Mouse (Mus musculus): ENCODE measurements at regions not wholly inside any gene's neighbourhood (a gene's known extent, or its start where the extent isn't known, plus 50 kb on each side); places are given as distances from the start of the nearest gene placed in this dataset.

GRCm38 (mm10) chr13:31681571-31681970, 56.0 kb downstream of the Foxf2 start:
- DNase-seq: no peak
- intact Hi-C loops (cut with DNase I): no loop called here

- intact Hi-C loops (cut with DNase I): no loop called here
- no peak for DNase-seq
These were observed 57.7 kb downstream of the Foxf2 start for GRCm38 (mm10) chr13:31683311-31683710.

GRCm38 (mm10) chr13:31688531-31688930, 62.9 kb downstream of the Foxf2 start:
- intact Hi-C loops (cut with DNase I): no loop called here
- DNase-seq: no peak

GRCm38 (mm10) chr13:31689317-31689716, 63.7 kb downstream of the Foxf2 start:
- DNase-seq: peak; percentile 13 to 19
- intact Hi-C loops (cut with DNase I): no loop called here

GRCm38 (mm10) chr13:31695725-31696124, 70.1 kb downstream of the Foxf2 start:
- DNase-seq: no peak
- intact Hi-C loops (cut with DNase I): no loop called here

- intact Hi-C loops (cut with DNase I): no loop called here
- DNase-seq: peak in 1 of 2 experiments; percentile 4
These were observed 78.6 kb downstream of the Foxf2 start for GRCm38 (mm10) chr13:31704199-31704598.

- intact Hi-C loops (cut with DNase I): no loop called here
- DNase-seq: peak; percentile 3 to 5
These were observed 79.8 kb downstream of the Foxf2 start for GRCm38 (mm10) chr13:31705406-31705805.

- no peak for DNase-seq
- intact Hi-C loops (cut with DNase I): no loop called here
These were observed 85.1 kb downstream of the Foxf2 start for GRCm38 (mm10) chr13:31710681-31711080.

GRCm38 (mm10) chr13:31715683-31716082, 90.1 kb downstream of the Foxf2 start:
- intact Hi-C loops (cut with DNase I): no loop called here
- DNase-seq: no peak

GRCm38 (mm10) chr13:31716771-31717170, 89.7 kb upstream of the Foxc1 start:
- intact Hi-C loops (cut with DNase I): no loop called here
- DNase-seq: no peak

GRCm38 (mm10) chr13:31720731-31721130, 85.7 kb upstream of the Foxc1 start:
- intact Hi-C loops (cut with DNase I): no loop called here

GRCm38 (mm10) chr13:31728862-31729261, 77.6 kb upstream of the Foxc1 start:
- no peak for DNase-seq
- intact Hi-C loops (cut with DNase I): no loop called here

More at GRCm38 (mm10) chr13:31720731-31721130, 85.7 kb upstream of the Foxc1 start:
- no peak for DNase-seq

GRCm38 (mm10) chr13:31746276-31746675, 60.2 kb upstream of the Foxc1 start:
- intact Hi-C loops (cut with DNase I): no loop called here
- DNase-seq: no peak

Measured in heart, postnatal 10 days (tissue).